Mouse (Mus musculus) kidney, postnatal 4 days (tissue): ENCODE results near the gene Sh3glb2.

Experiments
- DNase-seq, 2 experiments: peaks; one replicate each; pipeline ENCODE4 v3.0.0; 2021; ENCODE audit warnings: mixed read lengths in 2 of 2

Gene Sh3glb2

DNA sequence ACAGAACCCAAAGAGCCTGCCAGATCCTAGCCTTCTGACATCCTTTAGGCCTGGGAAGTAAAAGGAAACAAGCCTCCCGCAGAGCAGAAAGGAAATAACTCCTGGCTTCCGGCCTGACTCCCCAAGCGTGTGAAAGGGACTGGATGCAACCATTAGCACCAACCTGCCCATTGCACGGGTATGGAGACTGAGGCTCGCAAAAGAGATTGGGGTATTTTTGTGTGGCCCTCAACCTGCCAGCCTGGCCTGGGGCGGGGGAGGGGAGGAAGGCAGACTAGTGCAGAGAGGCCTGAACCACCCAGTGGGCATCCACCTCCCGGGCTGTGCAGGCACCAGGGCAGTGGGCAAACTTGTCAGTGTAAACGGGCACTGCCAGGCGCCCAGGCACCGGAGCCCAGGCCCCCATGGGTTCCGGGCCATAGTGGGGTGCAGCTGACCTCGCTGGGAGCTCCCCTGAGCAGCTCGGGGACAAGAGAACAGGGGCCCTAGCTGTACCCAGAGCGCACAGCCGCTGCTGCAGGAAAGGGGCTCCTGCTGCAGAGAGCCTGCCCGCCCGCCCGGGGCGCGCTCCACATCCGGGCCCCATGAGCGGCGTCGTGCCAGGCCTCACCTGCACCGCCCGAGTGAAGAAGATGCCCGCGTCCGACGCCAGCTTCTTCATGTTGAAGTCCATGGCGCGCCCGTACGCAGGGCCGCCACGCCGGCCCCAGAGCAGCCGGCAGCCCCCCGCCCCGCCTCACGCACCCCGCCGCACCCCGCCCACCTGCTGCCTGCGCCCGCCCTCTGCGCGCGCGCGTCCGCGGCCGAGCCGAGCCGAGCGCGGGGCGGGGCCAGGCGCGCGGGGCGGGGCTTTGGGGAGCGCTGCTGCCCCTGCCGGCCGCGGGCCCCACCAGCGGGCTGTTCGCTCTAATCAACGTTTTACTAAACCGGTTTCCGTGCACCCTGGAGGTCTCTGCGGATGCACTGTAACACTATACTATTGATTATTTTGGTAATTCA lies at the start of gene Sh3glb2:
Gene Sh3glb2 (minus strand): TSS at position 805 of the 999 bp plus-strand sequence.
- peak; percentile 92 to 95 for DNase-seq

DNA sequence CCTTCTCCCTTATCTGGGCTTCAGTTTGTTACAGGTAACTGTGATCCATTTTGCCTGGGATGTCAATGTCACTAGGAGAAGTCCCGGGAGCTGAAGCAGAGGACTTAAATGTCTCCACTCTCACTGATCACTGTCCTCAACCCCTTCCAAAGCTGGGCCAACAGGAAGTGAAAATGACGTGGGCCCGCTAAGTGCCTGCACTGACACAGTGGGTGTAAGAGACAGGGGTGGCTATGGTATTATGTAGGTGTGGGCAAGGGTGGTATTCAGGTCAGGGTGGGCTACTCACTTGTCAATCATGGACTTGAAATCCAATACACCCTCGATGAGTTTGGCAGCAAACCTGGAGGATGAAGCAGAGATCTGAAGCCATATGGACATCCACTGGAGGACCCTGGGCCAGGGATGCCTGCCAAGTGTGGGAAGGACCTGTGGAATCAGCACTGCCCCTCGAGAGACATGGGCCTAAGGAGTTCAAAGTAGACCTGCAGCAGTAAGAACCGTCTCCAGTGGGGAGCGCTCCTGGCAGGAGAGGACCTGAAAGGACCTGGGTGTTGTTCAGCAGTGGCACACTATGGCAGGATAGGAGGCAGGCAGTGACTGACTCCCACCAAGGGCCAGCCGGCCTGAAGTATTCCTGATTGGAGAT lies 49.4 kb upstream of the Sh3glb2 start:
- DNase-seq = no peak

DNA sequence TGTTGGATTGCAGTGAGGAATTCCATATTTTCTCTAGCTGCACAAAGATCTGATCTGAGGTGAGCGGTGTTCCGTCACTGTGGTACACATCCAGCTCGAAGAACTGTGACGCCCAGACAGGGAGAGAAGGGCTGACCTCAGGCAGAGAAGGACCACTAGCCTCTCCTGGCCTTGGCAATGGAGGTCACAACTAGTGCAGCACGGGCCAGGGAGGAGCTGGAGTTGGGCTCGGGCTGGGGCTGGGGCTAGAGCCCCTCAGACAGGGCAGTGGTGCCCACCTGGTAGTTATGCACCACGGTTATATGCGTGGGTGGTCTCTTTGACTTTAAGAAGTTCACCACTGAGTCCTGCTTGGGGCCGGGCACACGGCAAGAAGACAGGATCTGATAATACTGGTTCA lies 48.6 kb upstream of the Sh3glb2 start:
- DNase-seq = no peak

DNA sequence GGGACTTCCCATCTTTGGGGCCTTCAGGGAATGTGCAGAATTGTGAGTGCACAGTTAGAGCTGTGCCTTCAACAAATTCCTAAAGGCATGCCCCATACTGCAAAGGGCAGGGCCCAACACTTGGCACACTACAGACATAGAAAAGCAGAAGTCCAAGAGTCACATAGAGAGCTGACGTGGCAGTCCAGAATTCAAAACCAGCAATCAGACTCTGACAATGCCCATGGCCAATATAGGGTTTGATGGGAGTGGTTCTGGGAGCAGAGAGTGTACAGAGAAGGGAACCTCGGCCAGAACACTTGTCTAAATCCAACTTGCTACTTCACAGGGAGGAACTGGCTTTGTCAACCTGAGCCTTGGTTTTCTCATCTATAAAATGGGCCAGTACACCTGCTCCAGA lies 48.1 kb upstream of the Sh3glb2 start:
- no peak for DNase-seq

DNA sequence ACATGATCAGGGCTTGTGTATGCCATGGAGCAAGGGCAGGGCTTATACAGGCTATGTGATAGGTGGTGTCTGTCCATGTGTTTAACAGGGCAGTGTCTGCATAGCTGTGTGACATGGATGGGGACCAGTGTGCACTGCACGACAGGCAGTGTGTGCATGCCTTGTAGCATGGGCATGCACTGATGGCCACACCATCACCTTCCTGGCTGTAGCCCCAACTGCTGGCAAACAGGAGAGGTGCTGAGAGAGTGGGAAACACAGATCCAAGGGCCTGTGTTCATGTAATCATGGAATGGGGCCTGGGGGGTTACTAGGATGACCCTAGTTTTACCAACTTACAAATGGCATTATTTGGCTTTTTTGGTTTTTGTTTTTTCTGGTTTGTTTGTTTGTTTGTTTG lies 44.7 kb upstream of the Sh3glb2 start:
- DNase-seq = peak; percentile 33 to 38

DNA sequence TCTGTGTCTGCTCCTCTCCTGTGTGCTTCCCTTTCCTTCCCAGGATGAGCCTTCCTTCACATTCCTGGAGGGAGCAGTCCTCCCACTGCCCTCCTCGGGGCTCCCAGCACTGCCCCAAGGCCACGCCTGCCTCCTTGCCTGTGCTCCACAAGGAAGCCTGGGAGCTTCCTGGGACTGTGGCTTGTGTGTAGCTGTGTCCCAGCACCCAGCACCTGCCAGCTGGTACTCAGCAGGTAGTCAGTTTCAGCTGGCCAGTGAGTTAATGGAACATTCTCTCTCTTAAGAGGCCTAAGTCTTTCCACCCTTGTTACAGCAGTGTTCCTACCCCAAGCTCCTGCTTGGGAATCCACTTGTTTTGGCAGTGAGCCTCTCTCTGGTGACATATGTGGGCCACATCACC lies 43.7 kb upstream of the Sh3glb2 start:
- DNase-seq = no peak

DNA sequence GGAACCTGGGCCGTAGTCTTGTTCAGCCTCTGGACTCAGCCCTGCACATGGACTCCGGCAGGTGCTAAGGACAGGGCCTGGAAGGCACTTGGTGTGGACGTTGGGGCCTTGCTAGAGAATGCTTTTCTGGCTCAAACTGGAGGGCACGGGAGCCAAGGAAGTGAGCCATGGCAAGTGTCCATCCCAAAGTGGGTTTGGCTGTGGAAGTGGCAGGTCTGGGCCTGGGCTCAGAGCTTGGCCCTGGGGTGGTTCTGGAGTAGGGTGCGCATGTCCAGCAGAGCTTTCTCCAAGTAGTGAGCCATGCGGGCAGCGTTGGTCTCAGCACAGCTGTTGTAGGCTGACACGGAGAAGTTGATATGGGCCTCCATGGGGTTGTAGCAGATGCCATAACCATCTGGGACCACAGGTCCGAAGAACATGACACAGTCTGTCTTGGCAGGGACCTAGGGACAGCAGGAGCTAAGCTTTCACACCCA lies 43.3 kb upstream of the Sh3glb2 start:
- no peak for DNase-seq

DNA sequence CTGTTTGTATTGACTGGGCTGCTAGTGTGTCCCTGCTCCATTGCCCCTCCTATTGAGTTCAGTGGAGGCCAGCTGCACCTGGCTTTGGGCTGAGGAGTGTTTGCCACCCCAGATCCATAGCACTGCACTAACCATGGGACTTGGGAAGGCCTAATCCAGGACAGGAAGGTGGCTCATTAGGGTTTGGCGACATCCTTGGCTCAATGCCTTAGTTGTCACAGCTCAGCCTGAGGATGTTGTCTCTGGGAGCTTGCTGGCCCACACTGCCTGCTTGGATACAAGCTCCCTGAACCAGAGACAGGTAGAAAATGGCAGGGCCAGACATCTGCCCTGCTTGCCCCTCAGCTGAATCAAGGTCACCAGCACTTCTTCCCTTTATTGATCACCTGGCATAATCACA lies 42.4 kb upstream of the Sh3glb2 start:
- no peak for DNase-seq

DNA sequence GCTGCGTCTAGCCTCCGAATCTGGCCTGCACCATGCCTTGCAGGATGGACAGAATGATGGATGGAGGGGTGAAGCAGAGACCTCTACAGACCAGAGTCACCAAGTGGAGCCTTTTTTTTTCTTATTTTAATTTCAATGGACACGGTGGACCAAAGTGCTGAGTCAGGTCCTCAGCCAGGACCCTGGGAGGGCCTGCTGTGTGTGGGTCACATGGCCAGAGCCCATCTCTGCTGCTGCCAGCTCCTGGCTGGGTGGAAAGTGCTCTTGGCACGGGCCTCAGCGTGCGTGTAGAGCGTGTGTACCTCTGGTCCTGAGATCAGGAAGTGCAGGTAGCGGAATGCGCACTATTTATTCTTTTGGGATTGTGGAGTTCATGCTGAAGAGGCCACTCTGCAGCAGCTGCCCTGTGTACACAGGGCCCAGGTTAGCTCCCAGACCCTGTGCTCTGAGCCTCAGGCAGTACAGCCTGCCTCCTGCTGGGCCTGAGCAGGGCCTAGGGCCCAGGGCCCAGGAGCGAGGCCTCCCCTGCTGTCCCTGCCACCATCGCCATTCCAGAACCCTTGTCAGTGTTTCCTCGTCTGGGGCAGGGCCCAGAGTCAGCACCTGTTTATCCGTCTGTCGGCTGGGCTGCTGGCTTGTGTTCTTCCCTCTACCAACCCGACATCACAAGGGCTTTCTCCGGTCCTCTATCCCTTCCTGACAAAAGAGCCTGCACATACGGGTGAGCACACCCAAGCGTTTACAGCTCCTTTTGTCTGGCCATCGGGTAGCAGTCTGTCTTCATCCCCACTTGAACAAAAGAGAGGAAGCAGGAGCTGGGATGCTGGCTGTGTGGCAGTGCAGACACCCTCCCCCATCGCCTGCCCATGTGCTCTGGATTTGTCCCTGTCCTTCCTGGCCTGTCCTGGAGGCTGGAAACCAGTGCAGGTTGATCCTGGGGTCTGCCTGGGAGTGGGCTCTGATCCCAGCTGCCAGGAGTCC lies 40.3 kb upstream of the Sh3glb2 start:
- no peak for DNase-seq

DNA sequence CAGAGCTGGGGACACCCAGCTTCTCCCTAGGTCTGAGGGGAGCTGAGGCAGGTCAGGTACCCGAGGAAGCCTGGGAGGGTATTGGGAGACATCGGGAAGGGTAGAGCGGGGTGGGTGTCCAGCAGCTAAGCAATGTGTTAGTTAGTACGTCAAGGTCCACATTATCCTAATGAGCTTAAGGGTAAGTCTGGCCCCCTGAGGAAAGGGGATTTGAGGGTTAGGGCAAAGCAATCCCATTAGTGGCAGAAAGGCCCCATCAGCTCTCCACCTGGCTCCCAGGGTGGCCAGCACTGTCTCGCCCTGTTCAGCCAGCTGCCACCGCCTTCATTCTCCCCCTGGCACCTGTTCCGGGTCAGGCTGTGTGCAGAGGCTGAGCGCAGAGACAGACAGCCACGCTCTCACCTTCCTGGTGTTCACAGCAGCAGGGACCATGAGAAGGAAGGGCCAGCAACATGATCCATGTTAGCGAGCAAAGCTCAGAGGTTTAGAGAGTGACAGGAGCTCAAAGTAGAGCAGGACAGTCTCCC lies 38.9 kb upstream of the Sh3glb2 start:
- DNase-seq = no peak

DNA sequence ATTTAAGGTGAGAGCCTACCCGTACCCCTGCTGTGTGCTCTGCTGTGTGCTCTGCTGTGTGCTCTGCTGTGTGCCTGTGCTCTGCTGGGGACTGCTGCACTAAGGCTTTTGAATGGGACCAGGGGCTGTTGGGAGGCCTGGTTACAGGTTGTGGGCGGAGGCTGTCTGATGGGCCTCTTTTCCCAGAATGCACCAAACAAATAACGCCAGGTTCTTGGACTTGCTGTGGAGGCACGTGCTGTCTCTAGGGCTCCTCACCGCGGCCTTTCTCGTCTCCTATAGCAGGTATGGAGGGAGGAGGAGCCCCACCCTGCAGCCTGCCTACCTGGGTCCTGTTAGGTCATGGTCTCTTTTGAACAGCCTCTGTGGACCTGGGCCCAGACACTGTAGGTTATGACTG lies 37.1 kb upstream of the Sh3glb2 start:
- DNase-seq = no peak

DNA sequence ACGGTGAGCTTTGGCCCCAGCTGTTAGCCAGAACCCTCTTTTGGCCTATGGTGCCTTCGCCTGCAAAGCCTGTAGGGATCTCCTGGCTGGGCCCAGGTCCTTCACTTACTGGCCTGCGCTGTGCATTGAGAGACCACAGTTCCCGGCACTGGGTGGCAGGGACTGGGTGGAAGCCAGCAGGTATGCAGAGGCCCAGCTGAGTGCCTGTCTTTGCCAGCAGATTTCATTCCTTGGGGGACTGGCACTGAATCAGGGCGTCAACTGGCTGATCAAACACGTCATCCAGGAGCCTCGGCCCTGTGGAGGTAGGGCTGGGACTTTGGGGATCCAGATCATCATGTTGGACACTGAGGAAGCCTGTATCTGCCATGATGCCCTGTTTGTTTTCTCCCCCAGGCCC lies 36.6 kb upstream of the Sh3glb2 start:
- DNase-seq = no peak

DNA sequence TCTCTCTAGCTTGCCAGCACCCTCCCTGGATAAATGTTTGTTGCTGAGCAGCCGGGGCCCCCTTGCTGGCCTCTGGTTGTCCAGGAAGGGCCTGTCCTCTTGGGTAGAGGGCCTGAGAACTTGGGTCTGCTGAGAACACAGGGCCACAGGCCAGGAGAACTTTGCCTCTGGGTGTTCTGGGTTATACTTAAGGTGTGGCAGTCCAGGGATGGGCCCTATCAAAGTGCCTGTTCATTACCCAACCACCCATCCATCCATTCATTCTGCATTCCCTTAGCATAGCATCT lies 34.2 kb upstream of the Sh3glb2 start:
- no peak for DNase-seq

DNA sequence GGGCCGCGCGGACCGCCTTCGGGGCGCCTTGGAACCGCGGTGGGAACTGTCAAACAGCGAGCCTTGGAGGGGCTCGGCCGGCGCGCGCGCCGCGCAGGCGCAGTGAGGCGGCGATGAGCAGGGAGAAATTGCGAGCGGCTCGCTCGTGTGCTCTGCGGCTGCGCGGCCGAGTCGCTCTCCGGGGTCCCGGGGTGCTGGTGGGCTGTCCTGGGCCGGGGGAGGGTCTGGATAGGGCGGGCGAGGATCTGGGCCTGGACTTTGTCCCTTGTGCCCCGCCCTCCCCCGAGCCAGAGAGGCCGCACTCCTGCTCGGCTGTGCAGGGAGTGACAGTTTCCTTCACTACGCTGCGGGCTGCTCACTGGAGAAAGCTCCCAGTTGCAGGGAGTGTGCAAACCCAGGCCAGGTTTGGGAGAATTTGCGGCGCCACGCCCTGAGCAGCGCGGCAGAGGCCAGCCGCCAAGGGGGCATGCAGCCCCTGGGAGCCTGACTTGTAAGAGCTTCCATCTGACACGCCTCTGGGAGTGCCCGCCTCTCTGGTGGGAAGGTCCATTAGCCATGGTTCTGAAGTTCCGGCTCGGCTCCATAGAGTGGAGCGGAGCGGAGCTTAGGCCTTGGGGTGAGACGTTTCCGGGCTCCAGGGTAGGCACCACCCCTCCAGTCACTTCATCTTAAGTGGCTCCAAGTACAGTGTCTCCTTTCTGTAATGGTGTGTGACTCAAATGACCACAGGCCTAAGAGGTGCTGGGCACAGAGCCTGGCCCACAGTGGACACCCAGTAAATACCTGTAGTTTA lies 33.6 kb upstream of the Sh3glb2 start:
- peak; percentile 89 to 94 for DNase-seq

DNA sequence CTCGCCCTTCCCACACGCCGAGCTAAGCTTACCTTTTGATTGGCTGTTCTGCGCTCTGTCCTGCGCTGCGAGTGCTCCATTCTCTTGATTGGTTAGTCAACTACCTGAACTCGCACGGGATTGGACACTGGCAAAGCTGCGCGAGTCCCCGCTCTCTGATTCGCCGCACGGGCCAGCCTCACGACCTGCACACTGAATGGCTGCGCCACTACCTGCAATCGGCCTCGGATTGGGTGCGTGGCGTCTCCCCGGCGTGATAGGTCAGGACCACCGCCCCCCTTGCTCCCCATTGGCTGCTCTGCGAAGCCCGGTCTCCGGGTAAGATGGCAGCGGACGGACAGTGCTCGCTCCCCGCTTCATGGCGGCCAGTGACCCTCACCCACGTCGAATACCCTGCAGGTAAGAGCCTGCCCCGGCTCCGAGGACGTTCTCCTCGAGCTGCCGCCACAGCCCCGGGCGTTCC lies 33.0 kb upstream of the Sh3glb2 start, which contains the start of gene Dolpp1:
Gene Dolpp1 (plus strand): TSS at position 141 of the 463 bp plus-strand sequence.
- peak; percentile 96 to 99 for DNase-seq

DNA sequence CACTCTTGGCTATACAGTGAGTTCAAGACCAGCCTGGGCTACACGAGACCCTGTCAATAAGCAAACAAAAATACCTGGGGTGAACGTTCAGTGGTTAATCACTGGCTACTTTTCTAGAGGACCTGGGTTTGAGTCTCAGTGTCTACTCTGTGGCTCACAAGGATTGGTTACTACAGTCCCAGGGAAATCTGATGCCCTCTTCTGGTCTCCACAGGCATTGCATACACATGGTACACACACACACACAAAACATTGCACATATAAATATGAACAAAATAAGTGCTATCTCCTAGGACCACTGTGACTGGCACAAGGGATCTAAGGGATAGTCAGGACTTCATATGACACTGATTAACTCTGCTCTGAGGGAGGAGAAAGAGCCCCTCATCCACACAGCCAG lies 29.9 kb upstream of the Sh3glb2 start:
- no peak for DNase-seq

DNA sequence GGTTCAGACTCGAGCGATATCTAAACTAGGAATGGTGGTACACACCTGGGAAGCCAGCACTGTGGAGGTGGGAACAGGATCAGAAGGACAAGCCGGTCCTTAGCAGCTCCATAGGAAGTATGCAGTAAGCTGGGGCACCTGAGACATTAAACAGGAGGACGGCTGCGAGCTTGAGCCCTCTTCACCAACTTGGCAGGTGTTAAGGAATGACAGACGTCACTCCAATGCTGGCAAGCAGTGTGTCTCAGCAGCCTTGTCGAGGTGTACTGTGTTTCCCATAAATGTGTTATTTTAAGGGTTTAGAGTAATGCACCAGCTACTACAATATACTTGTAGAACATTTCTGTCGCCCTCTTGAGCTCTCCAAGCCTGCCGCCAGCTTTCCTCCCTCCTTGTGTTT lies 27.8 kb upstream of the Sh3glb2 start:
- no peak for DNase-seq

DNA sequence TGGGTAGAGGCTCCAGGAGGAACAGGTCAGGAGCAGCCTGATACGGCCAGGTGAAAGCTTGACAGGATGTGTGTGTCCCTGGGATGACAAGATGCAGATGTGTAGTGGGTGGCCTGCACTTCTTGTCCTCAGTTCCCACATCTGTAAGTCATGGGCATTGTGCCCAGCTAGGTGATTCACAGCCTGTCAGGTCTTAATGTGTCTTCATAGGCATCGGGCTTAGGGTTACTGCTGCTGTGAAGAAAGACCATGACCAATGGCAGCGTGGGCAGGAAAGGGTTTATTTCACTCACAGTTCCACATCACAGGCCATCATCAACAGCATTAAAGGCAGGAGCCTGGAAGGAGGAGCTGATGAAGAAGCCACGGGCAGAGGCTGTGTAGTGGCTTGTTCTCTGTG lies 26.5 kb upstream of the Sh3glb2 start:
- no peak for DNase-seq

DNA sequence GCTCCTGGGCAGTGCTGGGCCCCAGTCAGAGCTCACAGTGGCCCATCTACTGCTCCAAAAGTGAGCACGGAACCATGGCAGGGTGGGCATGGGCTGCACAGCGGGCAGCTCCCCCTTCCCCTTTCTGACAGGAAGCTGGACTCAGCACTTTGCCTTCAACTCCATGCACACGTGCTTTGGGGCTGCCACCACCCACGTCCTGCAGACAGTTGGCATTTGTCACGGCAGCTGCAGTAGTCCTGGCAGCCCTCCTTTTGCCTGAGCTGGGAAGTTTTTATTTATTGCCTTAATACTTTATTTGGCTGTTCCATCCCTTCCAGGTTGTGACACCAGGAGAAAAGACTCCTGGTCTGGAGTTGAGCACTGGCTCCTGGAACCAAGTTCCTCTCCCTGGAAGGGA lies 25.7 kb upstream of the Sh3glb2 start:
- no peak for DNase-seq

DNA sequence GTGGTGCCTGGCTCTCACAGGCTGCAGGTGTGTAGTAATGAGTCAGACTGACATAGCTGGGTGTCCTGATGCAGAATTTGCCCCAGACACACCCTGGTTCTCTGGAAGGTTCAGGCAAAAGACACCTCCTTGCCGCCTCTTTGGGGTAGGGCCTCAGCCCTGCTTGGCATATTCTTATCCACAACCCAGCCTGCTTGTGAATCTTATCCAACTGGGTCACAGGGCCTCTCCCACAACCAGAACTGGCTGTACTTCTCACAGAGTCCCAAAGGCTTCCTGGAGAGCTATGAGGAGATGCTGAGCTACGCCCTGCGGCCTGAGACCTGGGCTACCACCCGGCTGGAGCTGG lies 22.2 kb upstream of the Sh3glb2 start:
- DNase-seq = no peak

DNA sequence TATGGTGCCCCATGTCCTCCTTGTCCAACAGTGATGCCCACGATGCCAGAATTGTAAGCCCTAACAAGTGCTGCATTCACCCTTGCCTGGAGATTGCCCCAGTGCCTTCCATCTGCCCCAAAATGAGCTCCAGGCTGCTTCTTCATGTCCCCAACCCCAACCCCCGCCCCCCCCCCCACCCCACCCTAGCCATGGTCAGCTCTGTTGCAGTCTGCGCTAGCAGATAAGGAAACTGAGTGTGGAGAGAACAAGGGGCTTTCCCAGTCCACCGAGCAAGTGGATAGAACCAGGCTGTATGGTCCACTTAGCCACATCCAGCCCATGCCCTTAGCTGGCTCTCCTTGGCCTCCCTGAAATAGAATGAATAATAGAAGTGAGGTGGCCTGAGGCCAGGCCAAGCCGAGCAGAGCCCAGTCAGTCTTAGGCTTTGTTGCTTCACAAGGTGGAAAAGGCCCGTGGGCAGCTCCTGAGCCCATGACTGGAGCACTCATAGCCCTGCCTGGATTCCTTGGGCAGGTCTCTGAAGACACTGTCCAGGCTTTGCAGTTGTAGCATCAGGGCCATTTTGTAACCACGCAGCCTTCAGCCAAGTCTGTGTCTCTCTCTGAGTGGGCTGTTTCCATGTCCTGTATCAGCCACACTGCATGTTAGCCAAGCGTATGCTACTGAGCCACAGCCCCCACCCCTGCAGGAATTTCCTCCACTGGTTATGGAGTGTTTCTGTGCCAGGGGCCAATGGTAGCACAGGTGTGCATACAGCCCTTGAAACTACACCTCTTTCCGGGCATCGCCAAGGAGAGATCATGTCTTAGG lies 21.6 kb upstream of the Sh3glb2 start:
- no peak for DNase-seq
